Mouse (Mus musculus) urinary bladder, postnatal 25 days (tissue): ENCODE measurements around the gene Htr1b.

Experiments
- DNase-seq: peaks from one replicate; pipeline ENCODE4 v3.0.0; 2022; ENCODE audit warnings: low spot score

Htr1b gene

DNA sequence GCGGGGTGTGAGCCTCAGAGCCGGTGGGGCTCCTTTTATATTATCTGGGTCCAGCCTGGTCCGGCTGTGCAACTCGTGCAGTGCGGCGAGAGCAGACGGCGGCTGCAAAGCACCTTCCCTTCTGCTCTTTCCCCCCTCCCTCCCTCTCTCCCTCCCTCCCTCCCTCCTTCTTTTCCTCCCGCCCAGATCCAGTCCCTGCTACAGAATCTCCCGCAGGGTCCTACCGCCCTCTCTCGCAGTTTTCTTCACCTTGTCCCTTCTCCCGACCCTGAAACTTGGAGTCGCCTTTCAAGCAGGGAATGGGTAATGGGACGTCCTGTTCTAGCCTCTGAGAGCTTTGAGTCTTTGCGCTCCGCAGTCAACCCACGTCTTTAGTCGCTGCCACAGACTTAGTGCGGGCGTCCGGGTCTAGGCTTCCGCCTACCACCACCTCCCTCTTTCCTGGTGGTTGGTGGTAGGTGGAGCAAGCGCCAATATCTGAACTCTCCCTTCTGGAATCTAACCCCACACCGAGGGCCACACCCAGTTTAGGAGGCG lies at the start of gene Htr1b:
Htr1b (minus strand) TSS at position 392 of the 537 bp plus-strand sequence.
- DNase-seq: no peak

DNA sequence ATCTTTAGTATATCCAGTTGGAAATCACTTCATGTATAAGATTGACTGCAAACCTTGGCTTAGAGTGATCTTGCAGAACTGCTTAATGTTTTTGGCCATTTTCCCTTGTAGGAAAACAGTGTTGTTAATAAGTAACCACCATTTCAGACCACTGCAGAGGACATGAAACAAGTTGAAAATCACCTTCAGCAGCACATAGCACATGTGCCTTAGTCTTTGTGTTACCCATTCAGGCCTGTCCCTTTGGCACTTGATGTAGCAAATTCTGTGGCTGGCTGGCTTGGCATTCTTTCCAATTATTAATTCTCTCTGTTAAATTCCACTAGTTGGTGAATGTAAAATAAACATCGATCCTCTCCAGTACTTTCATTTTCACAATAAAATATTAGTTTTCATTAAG lies 43.1 kb upstream of the Htr1b start:
- no peak for DNase-seq

DNA sequence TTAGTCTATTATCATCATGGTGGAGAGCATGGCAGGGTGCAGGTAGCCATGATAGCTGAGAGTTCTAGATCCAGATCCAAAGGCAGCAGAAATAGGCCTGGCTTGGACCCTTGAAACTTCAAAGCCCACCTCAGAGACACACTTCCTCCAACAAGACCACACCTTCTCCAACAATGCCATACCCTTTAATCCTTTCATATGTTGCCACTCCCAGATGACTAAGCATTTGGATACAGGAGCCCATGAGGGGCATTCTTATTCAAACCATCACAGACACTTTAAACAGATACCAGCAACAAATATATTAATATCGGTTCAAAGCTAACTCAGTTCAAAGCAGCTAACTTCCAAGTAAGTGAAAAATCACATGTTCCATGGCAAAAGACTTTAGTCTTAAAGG lies 3.9 kb upstream of the Htr1b start:
- DNase-seq: no peak

DNA sequence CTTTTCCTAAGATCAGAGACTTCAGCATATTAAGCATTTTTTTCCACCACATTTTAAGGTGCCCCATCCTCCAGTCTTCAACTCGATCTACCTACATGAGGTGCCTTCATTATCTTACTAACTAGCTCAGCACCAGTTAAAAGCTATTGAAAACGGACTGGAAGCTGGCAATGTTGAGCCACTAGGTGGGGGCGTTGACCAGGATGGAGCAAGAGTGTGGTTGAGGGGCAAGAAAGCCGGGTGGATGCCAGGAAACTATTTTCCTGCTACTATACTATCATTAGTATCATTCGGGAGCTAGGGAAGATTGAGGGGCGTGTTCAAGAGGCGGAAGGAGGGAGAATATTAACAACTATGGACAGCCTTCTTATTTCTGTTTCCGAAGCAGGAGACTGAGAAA lies 1.5 kb upstream of the Htr1b start:
- DNase-seq: no peak

DNA sequence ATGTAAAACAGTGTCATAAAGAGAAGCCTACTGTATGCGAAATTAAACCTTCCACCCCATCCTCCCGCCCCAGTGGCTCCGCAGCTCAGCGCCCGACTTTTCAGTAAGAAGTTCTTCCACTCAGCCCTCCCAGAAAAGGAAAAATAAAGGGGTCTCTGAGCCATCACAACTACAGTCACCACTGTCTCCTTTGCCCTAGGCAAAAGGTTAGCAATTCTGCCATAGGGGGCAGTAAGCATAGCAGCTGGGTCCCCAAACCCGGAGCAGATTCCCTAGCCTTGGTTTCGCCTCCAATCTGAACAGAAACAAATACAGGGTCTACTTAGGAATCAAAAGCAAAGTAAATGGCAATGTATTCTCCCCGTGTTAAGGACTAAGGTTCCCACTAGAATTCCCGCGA lies 535 bp upstream of the Htr1b start:
- DNase-seq: no peak

DNA sequence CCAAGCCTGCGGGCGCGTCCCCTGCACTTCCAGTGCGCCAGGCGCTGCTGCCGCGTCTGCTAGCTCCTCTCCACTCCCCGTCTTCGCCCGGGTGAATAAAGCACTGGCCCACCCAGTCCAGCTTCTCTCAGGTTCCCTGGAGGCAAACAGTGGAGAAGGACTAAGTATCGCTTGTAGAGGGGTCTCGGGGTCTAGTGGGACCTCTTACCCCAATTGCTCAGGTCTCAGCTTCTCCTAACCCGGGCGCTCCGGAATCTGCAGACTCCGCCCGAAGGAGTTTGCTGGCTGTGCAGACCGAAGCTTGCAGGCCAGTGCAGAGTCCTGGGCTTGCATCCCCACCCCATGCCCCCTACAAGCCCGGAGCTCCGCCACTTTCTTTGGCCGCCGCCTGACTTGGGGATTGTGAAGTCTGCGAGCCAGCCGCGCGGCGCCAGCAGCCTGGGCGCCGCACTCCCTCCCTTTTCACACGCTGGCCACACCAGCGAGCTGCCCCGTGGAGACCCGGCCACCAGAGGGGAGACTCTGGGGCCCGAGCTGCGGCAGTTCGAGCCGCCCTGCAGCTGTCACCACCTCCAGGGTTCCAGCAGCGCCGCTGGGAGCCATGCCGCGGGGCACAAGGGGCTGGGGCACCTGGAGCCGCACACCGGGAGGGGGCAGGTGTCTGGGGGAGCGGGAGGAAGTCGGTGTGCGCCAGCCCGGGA lies 742 bp downstream of the Htr1b start:
- DNase-seq: no peak

DNA sequence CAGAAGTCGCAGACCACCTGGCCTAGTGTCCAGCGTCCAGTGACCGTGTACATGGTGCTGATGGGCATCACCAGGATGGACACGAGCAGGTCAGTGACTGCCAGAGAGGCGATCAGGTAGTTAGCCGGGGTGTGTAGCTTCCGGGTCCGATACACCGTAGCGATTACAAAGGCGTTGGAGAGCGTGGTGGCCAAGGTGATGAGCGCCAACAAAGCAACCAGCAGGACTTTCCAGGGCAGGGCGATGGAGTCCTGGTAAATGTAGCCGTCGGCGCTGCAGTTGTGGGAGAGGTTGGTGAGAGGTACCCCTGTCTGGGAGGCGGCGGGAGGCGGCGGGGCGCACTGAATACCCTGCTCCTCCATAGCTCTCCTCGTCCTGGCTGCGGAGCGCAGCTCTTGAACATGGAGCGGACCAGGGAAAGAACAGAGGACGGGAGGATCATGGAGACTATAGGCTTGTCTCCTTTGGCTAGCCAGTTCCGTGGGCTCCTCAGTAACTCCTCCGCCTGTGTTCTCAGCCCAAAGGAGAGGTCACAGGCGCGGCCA lies 1.4 kb downstream of the Htr1b start:
- DNase-seq: no peak

DNA sequence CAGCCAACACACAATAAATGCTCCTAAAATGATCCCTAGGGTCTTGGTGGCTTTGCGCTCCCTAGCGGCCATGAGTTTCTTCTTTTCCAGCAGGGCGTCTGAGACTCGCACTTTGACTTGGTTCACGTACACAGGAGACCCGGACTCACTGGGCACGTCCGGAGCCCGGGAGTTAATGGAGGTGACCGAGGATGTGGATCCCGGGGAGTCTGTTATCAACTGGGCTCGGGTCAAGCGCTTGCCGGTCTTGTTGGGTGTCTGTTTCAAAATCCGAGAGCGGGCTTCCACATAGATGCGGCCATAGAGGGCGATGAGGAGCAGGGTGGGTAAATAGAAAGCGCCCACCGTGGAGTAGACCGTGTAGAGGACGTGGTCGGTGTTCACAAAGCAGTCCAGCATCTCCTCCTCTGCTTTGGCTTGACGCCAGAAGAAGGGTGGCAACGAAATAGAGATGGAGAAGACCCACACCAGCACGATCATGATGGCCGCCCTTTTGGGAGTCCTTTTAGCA lies 2.0 kb downstream of the Htr1b start:
- DNase-seq: no peak

DNA sequence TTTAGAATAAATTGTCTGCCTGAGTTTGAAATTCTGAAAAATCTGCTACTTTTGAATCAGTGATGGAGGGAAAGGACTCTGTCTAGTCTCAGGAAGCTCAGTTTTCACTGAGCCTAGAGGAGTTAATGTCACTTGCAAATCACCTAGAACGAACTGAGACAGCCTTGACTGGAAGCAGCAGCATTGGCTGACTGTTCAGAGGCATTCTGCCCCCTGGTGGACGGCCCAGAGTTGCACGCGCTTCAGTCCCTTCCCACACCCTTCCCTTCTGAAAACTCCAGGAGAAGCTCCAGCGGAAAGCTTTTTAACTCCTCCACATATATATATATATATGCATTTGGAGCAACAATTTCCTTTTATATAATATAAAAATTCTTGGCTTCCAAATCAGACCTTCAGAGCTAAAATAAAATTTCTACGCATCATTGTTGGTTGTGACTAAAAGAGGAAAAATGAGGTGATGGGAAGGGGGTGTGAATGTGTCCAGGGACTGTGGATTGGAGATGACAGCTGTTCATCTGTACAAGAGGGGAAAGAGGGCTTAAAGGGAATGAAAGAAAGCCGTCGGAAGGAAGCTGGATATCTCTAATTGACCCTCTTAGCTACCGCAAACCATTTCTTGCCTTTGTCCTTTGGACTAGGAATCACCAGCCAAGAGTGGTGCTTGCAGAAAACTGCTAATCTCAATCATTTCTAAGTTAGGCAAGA lies 6.6 kb downstream of the Htr1b start:
- DNase-seq: peak; percentile 70

DNA sequence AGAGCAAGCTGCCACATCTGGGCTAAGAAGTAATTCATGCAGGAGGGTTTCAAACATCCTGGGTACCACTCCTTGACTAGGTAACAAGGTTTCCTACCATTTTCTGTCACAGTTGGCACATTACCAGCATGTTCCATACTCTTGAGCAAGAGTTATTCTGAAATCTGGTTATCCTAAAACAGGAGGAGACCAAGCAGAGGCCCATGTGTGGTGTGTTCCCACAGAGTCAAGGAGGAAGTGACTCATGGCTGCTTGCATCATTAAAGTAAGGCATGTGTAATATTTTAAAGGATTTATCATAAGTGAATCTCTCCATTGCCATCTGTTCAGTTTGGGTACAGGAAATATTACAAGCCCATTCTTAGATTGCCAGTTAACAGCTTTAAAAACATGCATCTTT lies 7.7 kb downstream of the Htr1b start:
- DNase-seq: no peak

DNA sequence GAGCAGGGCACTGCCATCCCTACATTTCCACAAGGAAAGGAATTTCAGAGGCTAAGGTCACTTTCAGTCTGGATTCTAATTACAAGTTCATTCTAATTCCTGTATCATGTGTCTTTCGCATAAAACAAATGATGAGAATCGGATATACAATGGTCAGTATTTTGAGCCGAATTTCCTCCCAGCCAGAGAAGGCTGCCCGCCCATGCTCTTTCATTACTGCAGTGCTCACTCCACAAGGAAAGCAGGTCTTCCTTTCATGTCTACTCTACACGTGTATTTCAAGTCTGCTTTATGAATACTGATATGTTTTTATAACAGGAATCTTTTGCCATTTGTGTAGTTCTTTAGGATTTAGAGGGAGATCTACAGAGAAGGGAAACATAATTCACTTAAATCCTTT lies 10.8 kb downstream of the Htr1b start:
- DNase-seq: no peak

DNA sequence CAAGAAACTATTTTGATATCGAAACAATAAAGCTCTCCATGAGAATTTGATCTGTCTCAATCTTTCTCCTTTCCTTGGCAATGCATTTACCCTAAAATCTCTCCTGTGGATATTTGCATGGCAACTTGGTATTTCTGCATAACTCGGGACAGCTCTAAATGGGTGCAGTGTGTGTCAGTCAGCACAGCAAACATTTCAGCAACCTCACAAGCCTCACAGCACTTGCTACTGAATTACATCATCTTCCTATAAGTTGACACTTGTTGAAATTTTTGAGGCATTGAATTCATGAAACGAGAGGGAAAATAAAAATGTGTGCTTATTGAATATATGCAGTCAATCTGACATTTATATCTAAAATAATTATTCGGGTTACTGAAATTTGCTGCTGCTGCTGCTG lies 22.6 kb downstream of the Htr1b start:
- no peak for DNase-seq
